Mouse (Mus musculus) ovary, adult 18-20 months (tissue): ENCODE results near the gene Tpbg.
A peak's percentile ranks its signal among the peaks of the same experiment; 100 is the strongest.
"Not testable (repeated sequence)": the region's sequence is repeated elsewhere in the genome, so short reads cannot be mapped to it uniquely, and the experiment has no call there.

Experiments
- DNase-seq: peaks from one replicate; pipeline ENCODE4 v3.0.0; 2022; ENCODE audit warnings: low spot score, mixed read lengths

The Tpbg gene

DNA sequence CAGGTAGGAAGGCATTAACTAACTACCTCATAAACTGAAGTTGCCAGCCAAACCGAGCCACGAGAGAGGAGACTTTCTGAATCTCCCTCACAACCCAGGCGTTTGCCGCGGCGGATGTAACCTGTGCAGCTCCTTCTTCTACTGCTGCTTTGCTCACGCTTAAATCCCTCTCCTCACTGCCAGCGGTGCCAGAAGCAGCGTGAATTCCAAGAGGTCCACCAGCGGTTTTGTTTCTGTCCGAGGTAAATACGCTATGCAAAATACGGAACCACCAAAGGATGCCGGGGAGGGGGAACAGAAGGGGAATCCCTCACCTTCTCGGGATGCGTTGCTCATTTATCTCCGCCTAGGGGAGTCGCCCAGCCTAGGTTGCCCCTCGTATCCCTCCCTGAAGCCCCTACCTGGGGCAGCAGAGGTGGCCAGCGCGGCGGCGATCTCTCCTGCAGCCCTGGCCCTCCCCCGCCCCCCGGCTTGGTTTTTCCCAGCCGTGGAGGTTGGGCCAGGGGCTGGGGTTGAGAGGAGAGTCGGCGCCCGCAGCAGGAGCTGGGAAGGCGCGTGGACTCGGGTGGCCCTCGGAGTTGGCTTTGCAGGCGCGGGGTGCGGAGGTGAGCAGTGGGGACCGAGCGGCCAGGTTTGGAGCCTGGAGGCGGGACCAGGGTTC is at the start of gene Tpbg:
Tpbg (plus strand) TSS at position 30 of the 661 bp plus-strand sequence.
- DNase-seq: peak; percentile 40

DNA sequence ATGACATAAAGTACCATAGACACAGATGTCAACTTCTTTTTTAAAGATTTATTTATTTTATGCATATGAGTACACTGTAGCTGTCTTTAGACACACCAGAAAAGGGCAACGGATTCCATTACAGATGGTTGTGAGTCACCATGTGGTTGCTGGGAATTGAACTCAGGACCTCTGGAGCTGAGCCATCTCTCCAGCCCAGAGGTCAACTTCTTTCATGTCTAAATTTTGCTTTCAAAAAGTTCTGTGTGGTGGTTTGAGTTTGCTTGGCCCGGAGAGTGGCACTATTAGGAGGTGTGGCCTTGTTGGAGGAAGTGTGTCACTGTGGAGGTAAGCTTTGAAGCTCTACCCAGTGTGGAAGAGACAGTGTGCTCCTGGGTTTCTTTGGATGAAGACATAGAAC is 40.2 kb upstream of the Tpbg start:
- DNase-seq: not testable (repeated sequence)

DNA sequence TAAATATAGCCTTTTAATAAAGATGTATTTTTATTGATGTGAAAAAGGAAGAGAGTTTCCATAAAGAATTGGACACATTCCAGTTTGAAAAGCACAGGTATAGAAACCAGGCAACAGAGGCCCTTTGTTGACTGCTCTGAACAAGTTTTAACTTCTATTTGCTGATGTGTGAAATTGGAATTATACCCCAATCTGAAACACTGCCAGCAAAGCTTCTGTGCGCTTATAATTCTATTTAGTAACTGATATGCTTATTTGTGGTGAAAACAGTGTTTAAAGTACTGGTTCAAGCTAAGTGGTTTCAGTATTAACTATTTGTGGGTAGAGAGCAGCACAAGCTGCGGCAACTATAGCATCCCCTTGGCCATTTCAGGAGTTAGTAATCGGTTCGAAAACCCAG is 39.6 kb upstream of the Tpbg start:
- no peak for DNase-seq

DNA sequence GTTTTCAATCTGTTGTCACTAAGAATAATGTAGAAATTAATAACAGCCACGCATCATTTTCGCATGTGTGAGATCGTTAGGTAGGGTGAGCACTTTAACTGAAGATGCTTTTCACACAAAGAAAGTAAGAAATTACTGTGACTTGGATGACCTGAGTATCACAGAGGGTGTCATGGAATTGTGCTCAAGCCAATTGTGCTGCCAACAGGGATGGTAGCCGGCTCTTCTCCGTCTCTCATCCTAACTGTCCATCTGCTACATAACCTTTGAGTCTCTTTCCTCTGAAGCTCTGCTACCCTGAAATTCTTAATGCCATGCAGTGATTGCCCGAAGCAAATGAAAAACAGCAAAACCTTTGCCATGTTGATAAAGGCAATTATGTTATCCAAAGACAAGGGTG is 35.8 kb upstream of the Tpbg start:
- DNase-seq: no peak

DNA sequence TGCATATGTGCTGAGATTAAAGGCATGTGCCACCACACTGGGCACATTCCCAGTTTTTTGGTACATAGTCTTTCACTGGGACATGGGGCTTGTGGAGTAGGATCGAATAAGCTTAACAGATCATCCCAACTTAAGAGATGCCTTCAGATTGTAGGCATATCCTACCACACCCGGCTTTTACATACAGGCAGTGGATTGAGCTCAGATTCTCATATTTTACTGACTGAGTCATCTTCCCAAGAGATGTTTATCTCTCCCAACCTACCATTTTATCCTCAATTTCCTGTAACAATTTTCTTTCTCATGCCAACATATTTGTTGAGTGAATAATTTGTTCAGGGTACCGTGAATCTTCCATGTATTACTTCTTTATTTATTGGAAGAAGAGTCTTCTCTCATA is 32.9 kb upstream of the Tpbg start:
- no peak for DNase-seq

DNA sequence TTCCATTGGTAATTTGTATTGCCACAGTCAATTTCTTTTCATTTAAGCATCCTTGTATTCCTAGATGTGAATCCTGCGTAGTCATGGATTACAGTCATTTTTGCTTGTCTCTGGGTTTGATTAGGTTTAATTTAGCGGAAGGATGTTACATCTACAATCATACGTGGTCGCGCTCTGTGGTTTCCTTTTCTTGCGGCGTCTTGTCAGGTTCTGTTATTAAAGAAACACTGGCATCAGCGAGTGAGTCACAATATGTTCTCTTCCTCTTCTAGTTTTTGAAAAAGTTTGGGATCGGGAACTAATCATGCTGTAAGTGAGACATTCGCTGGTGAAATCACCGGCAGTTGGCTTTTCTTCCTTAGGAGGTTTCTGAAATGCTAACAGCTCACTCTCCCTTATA is 21.4 kb upstream of the Tpbg start:
- no peak for DNase-seq

DNA sequence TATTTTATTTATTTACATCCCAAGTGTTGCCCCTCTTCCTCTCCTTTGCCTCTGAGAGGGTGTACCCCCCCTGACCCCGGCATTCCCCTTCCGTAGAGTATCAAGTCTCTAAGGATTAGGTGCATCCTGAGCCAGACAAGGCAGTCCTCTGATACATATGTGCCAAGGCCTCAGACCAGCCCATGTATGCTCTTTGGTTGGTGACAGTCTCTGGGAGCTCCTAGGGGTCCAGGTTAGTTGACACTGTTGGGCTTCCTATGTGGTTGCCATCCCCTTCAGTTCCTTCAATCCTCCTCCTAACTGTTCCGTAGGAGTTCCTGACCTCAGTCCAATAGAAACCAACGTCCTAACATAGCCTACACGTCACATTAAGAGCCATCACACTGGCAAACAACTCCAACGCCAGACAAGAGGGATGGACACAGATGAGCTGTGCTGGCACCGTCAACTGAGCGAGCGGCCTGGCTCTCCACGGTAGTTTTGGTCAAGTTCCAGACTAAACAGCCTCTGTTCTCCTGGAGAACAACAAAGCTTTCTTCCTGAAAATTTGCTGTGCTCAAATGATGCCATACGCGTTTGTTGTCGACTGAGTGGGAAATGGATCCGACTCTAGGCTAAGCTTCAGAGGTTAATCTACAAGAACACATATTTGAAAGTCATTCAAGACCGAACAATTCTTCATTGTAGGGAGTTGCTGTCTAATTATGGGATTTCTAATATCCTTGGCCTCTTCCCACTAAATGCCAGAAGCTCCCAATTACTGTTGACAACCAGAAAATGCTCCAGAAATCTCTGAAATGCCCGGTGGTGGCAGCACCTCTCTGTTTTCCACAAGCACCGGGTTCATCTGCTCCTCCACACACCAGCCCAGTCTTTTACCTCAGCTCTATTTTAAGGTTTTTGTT is 6.4 kb upstream of the Tpbg start:
- DNase-seq: no peak

DNA sequence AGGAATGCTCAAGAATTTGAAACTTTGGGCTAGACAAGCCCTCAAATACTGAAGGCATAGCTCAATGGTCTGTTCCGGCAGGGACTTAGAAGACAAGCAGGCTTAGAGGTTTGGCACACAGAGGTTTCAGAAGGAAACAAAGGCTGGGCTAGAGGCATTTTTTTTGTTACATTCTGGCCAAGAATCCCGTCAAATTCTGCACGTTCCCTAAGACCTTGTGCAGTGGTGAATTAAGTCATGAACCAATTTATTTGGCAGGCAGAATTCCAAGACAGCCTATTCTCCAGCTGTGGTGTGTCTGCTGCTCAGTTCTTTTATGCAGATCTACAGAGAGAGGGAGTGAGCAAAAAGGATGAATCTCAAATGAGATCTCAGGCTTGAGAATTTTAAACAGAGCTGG is 2.6 kb upstream of the Tpbg start:
- DNase-seq: no peak

DNA sequence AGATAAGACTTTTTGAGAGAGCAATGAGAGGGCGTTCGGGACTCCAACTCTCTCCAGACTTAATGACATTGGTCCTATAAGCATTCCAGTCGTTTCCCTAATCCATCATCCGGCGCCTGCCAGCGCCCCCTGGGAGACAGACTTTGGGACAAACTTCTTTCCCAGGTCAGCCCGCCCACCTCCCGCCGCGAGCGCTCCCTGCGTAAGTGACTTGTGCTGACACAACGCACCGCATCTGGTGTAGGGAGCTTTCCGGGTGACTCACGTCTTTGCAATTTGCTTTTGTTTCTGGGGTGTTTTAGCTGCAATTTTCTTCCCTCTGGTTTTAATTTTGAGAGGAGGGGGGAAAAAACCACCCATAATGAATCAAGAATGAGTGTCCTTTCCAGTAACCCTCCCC is 289 bp upstream of the Tpbg start:
- peak; percentile 37 for DNase-seq

DNA sequence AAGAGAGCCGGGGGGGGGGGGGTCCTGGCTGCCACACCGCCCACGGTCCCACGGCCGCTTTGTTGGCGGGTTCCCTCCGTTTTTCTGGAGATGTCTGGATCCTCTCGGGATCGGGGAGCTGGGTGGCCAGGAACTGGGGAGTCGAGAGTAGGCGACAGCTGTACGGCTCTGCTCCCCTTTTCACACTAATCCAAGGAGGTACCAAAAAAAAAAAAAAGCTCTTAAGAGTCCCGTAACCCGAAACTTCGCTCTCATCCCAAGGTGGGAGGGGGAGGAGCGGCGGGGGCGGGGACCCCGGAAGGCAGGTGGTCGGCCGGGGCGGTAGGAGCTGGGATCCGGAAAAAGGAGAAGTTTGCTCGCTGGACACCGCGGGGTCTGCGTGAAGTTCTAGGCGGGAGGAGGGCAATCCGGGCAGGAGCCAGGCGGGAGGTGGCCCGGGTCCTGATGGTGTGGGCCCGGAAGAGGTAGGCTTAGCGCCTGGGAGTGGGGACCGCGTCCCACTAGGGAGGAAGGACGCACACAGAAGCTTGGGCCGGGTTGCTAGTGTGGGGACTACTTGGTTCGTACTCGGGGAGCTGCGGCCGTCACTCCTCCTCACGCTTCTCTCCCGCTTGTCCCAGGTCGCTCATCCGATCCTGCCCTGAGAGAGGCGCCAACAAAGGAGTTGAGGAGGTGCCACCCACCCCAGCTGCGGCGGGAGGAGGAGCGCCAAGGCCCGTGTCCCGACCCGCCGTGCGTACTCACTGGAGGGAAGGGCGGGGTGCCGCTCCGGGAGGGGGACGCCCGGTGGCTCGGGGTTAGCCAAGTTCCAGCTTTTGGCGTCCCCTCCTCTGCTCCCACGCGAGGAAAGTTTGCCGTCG is 1.1 kb downstream of the Tpbg start:
- DNase-seq: peak; percentile 41

DNA sequence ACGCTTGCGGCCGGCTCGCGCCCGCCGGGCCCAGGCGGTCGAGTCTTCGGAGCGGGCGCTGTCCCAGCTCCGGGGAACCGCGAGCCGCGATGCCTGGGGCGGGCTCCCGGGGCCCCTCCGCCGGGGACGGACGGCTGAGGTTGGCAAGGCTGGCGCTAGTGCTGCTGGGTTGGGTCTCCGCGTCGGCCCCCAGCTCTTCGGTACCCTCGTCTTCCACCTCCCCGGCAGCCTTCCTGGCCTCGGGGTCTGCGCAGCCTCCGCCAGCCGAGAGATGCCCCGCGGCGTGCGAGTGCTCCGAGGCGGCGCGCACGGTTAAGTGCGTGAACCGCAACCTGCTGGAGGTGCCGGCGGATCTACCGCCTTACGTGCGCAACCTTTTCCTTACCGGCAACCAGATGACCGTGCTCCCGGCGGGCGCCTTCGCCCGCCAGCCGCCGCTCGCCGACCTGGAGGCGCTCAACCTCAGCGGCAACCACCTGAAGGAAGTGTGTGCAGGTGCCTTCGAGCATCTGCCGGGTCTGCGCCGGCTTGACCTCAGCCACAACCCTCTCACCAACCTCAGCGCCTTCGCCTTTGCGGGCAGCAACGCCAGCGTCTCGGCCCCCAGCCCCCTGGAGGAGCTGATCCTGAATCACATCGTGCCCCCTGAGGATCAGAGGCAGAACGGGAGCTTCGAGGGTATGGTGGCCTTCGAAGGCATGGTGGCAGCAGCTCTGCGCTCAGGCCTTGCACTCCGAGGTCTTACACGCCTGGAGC is 1.9 kb downstream of the Tpbg start:
- DNase-seq: no peak

DNA sequence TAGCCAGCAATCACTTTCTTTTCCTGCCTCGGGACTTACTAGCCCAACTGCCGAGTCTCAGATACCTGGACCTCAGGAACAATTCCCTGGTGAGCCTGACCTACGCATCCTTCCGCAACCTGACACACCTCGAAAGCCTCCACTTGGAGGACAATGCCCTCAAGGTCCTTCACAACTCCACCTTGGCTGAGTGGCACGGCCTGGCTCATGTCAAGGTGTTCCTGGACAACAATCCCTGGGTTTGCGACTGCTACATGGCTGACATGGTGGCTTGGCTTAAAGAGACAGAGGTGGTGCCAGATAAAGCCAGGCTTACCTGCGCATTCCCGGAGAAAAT is 2.4 kb downstream of the Tpbg start:
- no peak for DNase-seq

DNA sequence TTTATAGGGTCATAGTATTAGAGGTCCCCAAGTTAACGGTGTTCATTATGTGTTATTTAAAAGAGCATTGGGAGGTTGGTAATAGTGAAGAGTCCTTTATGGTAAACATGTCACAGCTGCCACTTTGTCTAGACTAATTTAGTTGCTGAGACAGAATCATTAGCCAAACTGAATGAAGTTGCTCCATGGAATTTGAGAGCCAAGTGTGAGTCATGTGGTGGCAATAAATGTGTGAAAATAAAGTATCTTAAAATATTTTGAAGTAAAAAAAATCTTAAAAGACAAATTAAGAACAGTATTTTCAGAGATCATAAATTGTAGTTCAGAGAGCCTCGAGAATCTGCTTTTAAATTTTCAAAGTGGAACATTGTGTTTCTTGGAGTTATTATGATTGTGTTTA is 4.0 kb downstream of the Tpbg start:
- no peak for DNase-seq

DNA sequence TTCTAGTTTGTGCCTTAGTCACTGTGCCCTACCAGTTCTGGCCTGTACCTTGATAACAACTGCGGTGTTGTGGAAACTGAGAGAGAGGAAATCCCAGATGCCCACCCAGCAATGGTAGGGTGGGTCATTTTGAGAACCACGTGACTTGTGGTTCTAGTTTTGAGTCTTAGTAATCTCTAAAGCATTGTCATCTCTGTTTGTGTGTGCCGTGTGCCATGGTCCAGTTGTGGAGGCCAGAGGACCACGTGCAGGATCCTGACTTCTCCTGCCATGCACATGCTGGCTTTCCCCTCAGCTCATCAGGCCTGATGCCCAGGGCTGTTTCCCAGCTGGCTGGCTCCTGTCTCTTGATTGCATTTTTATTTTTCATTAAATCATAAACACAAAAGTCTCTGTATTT is 12.6 kb downstream of the Tpbg start:
- no peak for DNase-seq

DNA sequence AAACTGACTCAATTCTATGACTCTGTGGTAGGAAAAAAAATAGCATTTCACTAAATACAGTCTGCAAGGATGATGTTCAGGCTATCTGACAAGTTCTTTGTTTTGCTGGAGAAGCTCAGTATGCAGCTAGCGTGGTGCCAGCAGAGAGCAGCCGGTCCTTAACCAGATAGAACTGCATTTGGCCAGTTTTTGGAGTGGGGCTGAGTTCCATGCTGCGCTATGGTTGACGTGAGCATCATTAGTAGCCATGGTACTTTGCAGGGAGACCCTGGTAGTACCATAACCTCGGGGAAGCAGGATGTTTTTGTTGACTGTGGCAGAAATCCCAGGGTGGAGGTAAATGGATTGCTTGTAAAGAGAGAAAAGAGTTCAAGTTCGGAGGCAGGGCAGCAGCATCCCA is 14.3 kb downstream of the Tpbg start:
- DNase-seq: no peak

DNA sequence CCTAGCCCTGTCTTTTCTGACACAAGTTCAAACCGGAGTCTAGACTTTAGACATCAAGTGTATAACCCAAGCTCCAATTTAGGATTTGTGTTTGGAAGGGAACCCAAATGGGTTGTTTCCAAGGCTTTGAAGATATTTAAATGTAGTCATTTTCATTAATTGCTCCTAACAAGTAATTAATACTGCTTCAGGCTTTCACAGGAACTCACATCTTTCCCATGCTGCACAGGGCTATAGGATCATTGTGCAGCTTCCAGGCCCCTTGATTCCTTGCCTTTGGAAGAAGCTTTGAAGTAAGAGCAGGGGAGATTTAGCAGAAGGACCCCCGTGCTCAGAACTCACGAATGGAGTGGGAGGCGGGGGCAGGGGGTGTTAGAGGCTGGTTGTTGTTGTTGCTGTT is 18.9 kb downstream of the Tpbg start:
- DNase-seq: no peak

DNA sequence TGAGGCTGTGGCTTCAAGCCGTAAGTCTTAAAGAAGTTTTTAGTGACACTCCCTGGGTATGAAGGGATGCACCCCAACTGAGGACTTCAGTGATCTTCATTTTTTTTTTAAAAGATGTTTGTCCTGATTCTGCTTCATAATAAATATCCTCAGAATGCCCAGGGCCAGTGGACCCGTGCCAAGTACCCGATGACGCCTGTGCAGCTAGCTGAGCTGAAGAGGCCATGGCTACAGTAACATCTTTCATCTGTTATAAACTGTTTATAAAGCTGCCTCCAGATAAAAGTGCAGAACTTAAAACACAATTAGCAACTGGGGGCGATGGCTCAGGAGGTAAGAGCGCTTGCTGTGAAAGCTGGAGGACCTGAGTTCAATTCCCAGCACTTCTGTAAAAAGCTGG is 20.4 kb downstream of the Tpbg start:
- DNase-seq: no peak

DNA sequence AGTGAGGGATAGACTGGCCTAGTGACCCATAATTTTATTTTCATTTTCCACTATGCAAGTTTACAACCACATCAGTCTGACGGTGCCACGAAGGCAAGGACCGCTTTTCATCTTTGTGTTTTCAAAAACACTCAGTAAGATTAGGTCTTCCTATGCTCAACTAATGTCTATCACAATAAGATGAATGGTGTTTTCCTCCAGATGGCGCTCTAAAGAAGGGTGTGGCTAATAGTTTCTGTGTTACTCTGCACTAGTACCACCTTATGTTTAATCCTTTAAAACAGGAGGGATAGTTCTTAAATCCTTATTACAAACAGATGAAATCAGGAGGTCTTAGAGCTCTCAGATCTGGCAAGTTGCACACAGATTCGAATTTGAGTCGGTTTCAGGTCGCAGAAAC is 30.7 kb downstream of the Tpbg start:
- DNase-seq: no peak

DNA sequence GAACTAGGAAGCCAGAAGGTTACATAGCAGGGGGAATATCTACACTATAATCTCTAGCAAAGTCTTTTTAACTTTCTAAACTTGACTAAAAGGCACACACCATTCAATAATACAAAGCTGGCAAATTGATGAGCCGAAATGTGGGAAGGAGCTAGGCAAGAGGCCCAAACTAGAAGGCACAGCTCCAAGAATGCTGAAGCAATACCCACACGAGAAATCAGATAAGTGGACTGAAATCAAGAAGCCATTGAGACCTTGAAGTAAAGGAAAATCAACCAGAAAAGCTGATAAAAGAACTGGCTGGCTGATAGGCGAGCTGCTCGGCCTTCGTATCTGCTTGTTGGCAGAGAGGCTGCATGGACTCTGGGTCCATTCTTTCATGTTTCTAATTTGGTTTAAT is 51.5 kb downstream of the Tpbg start:
- DNase-seq: peak; percentile 70
